Mouse (Mus musculus) splenic B cell, adult 2 months (primary cell): ENCODE data around the gene Ppp6c.
"Not testable (repeated sequence)": the region's sequence is repeated elsewhere in the genome, so short reads cannot be mapped to it uniquely, and the experiment has no call there.

Source experiments
- DNase-seq: peaks from one replicate; pipeline ENCODE4 v3.0.0-alpha.2; 2011; ENCODE audit warnings: low read depth, low spot score
- H3K27me3 ChIP-seq: 2 replicates; pipeline ENCODE4 v1.6.1; 2012; ENCODE audit warnings: mild to moderate bottlenecking, low read length, moderate library complexity, mixed read lengths; ENCODE audit not compliant: control insufficient read depth, poor library complexity, insufficient read depth, severe bottlenecking
- H3K36me3 ChIP-seq: 2 replicates; pipeline ENCODE4 v1.6.1; 2012; ENCODE audit warnings: mild to moderate bottlenecking, low read length, moderate library complexity, mixed read lengths; ENCODE audit not compliant: control insufficient read depth, poor library complexity, insufficient read depth, severe bottlenecking

Gene Ppp6c

DNA sequence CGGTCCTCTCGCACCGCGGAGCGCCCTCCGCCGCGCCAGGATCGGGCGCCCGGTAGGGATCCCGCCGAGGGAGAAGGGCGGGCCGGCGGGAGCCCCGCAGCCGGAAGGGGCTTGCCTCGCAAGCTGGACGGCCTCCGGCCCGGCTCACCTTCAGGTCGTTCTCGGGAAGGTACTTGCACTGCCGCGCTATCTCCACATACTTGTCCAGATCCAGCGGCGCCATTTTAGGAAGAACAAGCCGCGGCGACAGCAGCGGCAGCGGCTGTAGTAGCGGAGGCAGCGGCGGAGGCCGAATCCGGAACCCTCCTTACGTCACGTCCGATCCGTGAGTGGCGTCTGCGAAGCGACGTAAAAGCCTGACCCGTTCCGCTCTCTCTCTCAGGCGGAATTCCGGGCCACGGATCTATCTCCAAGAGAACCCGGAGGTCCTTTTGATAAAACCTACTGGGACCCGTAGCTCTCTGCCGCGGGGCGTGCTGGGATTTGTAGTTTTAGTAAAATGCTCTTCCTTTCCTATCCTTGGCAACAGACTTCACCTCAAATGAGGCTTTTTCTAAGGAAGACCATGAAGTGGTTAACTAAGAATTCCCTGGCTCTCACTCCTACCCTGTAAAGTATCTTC, at the start of gene Ppp6c:
Gene Ppp6c (minus strand): TSS at position 433 of the 622 bp plus-strand sequence.
- DNase-seq, result peak; percentile 98
- no peaks in the 10 kb centered on the region; the same call in 1 of the 2 replicates for H3K36me3 ChIP-seq
- no peaks in the 10 kb centered on the region for H3K27me3 ChIP-seq

DNA sequence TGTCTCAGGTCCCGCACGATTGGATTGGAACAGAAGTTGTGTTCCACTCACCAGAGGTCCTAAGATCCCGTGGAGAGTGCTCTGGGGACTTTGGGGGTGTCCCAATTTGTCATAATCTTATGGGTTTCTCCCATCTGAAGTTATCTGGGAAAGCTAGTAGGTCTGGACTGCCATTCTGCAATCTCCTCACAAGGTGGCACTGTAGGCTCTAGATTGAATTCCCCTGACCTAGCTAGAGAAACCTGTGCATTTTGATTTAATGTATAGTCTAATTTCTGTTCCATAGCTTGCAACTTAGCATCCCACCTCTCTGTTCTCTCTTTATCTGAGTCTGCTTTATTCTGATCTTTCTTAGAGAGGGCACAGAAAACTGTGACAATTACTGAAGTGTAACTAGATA, 42.1 kb upstream of the Ppp6c start:
- Histone ChIP-seq H3K36me3 (no peaks in the 10 kb centered on the region), H3K27me3 (no peaks in the 10 kb centered on the region)
- peak; percentile 58 for DNase-seq

DNA sequence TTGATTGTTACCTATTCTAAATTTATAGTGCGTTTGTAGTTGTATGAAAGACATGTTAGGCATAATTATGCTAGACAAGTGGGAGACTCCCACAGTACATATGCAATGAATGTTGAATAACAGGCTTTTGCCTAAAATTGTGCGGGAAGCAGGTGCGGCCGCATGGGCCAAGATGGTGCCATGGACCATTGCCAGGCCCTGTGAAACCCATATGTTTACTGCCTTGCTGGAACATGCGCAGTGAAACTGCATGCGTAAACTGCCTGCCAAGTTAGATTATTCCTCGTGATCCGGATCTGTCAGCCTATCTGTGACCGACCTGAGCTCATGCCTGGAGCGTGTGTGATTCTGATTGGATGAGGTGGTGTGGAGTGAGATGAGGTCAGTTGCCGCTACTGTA, 26.0 kb upstream of the Ppp6c start:
- H3K36me3 ChIP-seq, DNase-seq, H3K27me3 ChIP-seq: not testable (repeated sequence)

DNA sequence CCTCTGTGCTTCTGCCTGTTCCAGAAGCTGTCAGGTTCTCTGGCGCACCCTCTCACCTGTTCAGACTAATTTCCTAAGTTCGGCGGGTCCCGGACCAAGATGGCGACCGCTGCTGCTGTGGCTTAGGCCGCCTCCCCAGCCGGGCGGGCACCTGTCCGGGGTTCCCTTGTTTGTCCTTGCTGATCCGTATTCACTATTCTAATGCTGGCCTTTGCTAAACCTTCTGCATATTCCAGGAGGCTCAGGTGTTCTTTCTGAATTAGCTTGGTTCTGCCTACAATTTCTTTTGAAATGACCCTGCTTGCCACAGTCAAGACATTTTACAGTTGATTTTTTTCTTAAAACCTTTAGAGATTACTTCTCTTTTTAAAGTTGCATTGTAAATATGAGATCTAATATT, 20.6 kb upstream of the Ppp6c start:
- not testable (repeated sequence) for H3K36me3 ChIP-seq, H3K27me3 ChIP-seq, DNase-seq

DNA sequence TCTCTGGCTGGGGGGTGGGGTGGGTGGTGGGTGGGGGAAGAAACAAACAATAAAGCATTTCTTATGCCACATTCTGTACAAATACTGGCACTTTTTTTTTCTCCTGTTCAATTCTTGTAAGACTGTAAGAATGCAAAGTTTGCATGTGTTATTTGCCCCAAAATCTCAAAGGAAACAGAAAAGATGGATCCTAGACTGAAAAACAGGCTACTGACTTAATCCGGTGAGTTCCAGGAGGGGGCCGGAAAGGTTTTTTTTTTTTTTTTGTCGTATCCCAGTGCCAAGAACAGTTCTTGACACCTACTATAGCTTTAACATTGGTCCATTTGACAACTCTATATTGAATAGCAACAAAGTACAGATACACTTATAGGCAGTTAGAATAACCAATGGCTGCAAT, 480 bp upstream of the Ppp6c start:
- no peak for DNase-seq
- no peaks in the 10 kb centered on the region; the same call in 1 of the 2 replicates for H3K36me3 ChIP-seq
- no peaks in the 10 kb centered on the region for H3K27me3 ChIP-seq

DNA sequence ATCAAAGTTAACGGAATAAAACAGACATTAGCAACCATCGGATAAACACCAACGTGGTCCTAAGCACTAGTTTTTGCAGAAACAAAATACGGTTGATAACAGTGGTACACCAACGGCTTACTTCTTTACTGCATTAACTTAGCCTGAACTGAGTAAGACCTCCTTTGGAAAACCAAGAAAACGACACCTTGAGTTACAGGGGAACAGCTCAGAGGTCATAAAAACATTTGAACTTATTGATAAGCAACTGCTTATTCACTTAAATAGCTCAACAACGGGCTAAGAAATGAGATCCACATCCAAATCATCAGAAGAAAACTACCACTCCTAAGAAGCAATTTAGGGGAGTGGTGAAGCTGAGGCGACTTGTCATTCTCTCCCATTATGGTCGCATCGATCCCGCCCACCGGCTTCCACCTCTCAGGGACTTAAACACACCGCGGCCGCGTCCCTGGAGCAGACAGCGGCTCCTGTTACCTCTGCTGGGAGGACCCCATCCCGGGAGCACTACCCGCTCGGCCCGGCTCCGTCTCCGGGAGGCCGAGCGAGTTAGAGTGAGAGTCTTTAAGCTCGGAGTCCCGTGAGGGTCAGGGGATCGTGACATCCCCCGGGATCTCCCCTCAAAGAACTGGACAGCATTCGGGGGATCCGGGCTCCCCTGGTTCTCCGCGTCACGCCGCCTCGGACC, 776 bp downstream of the Ppp6c start:
- H3K27me3 ChIP-seq, H3K36me3 ChIP-seq: not testable (repeated sequence)
- peak; percentile 31 for DNase-seq

DNA sequence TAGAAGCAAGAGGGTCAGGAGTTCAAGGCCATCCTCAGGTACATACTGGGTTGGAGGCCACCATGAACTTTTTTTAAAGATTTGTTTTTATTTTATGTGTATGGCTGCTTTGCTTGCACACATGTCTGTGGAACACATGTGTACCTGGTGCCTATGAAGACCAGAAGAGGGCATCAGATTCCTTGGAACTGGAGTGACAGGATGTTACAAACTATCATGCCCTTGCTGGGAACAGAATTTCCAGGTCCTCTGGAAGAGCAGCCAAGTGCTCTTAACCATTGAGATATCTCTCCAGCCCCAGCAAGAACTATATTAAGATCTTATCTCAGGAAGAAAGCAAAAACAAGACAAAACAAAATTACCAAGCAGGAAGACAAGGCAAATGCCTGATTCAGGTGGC, 1.6 kb downstream of the Ppp6c start:
- DNase-seq, result peak; percentile 12
- H3K27me3 ChIP-seq, result no peaks in the 10 kb centered on the region
- H3K36me3 ChIP-seq, result no peaks in the 10 kb centered on the region; the same call in 1 of the 2 replicates

DNA sequence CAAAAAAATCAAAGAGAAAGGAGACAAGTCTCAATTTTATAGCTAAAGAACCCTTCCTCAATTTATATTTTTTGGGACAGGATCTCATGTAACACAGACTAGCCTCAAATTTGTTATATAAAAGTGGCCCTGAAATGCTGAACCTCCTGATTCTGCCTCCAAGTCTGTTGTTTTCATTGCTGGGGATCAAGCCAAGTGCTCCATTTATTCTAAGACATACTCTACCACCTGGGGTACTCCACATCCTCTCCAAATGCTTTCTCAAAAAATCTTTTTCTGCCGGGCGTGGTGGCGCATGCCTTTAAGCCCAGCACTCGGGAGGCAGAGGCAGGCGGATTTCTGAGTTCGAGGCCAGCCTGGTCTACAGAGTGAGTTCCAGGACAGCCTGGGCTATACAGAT, 6.2 kb downstream of the Ppp6c start:
- DNase-seq, result no peak
- no peaks in the 10 kb centered on the region for H3K36me3 ChIP-seq
- no peaks in the 10 kb centered on the region for H3K27me3 ChIP-seq

DNA sequence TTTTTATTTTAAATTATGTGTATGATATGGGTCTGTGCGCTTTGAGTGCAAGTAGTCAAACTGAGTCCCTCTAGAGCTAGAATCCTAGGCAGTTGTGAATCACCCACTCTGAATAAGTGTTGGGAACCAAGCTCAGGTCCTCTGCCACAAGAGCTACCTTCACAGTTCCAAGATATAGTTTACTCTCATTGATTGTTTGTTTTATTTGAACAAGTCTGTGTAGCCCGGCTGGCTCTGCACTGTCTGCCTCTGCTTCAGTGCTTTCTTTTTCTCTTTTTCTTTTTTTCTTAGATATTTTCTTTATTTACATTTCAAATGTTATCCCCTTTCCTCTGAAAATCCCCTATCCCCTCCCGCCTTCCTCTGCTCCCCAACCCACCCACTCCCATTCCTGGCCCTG, 7.2 kb downstream of the Ppp6c start:
- no peaks in the 10 kb centered on the region for H3K36me3 ChIP-seq
- DNase-seq, result no peak
- no peaks in the 10 kb centered on the region for H3K27me3 ChIP-seq

DNA sequence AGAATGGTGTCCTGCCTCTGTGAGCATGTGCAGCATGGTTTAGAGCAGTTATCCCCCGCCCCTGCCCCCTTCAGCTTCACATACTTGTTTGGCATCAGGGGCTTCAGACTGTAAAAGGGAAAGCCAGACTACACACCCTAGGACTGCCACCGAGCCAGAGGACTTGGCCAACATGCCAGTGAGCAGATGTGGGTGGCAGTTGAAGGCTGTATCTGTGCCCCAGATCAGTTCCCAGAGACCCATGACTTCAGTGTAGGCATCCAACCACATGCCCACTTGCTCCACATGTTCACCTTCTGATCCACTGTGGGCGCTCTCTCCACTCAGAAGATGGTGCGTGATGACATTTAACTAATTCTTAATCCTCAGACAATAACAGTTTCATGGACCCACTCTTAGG, 9.1 kb downstream of the Ppp6c start:
- DNase-seq, result no peak
- H3K36me3 ChIP-seq, result no peaks in the 10 kb centered on the region
- H3K27me3 ChIP-seq, result no peaks in the 10 kb centered on the region

DNA sequence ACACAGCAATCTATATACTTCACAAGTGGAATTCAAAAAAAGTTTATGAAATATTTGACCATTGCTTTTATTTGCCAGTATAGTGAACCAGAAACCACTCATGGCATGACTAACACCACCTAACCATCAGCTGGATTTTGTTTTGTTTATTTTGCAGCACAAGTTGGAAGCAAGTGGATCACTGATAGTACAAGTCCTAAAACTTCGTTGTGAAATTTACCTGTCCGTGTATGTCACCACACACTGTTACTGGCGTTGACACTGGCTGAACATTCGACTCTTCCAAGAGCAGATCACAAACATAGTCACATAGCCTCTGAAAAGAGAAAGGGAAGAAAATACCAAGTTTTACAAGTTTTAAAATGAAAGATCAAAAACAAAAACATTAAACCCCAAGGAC, 15.5 kb downstream of the Ppp6c start:
- DNase-seq, result no peak
- H3K36me3 ChIP-seq, result no peaks in the 10 kb centered on the region
- H3K27me3 ChIP-seq, result no peaks in the 10 kb centered on the region

DNA sequence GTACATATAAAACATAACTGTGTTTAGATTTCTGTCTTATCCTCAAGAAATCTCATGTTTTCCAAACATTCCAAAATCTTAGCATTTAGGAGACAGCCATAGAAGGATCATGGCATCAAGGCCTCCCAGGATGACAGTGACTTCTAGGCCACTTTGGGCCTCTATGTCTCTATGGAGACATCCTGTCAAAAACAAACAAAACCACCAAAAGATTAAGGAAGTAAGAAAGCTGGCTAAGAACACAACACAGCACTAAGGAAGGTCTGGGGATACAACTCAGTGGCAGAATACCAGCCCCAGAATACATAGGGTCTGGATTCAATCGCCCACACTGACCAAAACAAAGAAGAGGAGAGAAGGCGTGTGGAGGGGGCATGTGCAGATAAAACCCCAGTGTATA, 22.9 kb downstream of the Ppp6c start:
- no peaks in the 10 kb centered on the region for H3K27me3 ChIP-seq
- no peak for DNase-seq
- peaks cover 9% of the 10 kb centered on the region; the same call in 1 of the 2 replicates for H3K36me3 ChIP-seq

DNA sequence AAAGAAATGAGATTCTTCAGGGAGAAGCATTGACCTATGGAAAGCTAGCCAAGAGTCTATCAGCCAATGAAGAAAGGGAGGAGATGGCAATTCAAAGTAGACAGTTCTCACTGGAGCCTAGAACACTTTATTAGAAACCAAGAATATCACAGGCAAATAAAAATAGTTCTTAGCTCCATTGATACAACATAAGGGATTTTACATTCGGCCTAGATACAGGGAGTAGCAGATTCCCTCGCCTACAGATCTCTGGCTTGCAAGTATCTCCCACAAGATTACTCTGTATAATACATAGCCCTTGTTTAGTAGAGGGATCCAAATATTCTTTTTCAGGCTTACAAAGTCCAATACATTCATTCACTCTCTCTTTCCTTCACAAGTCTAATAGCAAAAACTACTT, 31.4 kb downstream of the Ppp6c start:
- DNase-seq, result no peak
- Histone ChIP-seq H3K27me3 (no peaks in the 10 kb centered on the region), H3K36me3 (peaks cover 5% of the 10 kb centered on the region; the same call in 1 of the 2 replicates)

DNA sequence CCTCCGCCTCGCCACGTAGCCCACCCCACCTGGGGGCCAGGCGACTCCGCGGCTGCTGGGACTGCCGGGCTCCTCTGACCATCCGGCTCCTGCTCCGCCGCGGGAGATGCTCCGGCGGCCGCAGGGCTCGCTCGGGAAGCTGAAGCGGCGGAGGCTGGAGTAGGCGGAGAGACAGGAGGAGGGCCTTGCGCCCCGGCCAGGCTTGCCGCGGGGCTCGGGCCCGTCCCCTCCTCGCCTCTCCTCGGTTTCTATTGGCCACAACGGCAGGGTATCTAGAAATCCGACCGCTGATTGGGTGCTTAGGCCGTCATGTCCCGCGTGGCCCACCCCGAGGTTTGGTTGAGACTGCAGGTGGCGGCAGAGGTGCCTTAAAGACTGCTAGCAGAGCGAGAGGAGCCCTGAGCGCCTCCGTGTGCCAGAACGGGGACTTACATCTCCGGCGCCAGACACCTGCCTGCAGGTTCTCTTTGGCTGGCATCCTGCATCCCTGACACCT, 35.6 kb downstream of the Ppp6c start, which contains the start of gene Scai:
Gene Scai (minus strand): TSS at position 174 of the 496 bp plus-strand sequence.
- no peaks in the 10 kb centered on the region for H3K36me3 ChIP-seq
- H3K27me3 ChIP-seq, result no peaks in the 10 kb centered on the region
- DNase-seq, result peak; percentile 99

DNA sequence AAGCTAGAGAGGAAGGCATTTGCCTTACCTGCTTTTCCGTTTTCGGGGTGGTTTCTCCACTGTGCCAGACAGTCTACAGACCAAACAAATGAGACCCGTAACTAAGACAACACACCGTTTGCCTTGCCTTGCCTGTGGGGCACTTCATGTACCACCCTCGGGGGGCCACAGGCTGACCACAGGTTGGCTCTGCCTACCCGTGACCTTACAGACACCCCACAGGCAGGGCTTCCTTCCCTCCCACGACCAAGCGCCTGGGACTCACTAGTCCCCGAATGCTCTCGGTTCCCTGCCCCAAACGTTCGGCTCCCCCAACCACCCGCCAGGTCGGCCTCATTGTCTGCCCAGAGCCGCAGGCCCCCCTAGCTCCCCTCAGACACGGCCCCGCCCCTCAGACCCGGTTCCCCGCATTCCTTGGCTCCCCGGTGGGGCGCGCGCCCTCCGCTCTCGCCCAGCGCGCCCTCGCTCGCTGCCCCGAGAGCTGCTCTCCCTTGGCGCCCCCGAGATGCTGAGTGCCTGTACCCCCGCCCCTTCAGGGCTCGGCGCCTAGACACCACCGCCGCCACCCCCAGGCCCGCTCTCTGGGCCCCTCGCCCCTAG, 36.2 kb downstream of the Ppp6c start:
- DNase-seq, result peak; percentile 62
- H3K36me3 ChIP-seq, result no peaks in the 10 kb centered on the region
- H3K27me3 ChIP-seq, result no peaks in the 10 kb centered on the region
